Mouse (Mus musculus): ENCODE results near the gene Ube2q2.

DNA sequence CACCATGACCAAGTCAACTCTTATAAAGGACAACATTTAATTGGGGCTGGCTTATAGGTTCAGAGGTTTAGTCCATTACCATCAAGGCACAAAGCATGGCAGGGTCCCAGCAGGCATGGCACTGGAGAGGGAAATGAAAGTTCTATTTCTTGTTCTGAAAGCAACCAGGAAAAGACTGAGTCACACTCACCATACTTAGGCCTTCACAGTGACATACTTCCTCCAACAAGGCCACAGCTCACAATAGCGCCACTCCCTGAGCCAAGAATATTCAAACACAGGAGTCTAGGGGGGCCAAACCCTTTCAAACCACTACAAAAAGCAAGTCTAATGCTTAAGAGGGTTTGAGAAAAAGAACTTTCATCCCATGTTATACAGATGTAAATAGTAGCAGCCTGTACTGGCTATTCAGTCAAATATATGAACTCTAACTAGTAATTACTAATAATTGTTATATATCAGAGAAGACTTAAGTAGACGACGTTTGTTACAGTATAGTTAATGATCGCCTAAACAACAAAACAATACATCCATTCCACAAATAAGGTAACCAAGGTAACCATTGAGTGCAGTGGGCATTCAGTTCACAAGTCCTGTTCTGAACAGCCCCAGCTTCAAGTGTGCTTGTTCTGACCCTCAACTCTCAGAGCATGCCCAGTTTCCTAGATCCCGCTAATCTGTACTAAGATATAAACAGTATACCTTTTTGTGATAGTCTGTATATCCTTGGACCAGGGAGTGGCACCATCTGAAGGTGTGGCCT, 31.2 kb upstream of the Ube2q2 start:
- TF ChIP-seq EP300 (optimal IDR thresholded peaks at IDR 0.05) = no peak
- TF ChIP-seq CTCF (IDR thresholded peaks at IDR 0.05; ENCODE audit: low read depth) = no peak
